Mouse (Mus musculus): ENCODE measurements around the gene Six2.

DNA sequence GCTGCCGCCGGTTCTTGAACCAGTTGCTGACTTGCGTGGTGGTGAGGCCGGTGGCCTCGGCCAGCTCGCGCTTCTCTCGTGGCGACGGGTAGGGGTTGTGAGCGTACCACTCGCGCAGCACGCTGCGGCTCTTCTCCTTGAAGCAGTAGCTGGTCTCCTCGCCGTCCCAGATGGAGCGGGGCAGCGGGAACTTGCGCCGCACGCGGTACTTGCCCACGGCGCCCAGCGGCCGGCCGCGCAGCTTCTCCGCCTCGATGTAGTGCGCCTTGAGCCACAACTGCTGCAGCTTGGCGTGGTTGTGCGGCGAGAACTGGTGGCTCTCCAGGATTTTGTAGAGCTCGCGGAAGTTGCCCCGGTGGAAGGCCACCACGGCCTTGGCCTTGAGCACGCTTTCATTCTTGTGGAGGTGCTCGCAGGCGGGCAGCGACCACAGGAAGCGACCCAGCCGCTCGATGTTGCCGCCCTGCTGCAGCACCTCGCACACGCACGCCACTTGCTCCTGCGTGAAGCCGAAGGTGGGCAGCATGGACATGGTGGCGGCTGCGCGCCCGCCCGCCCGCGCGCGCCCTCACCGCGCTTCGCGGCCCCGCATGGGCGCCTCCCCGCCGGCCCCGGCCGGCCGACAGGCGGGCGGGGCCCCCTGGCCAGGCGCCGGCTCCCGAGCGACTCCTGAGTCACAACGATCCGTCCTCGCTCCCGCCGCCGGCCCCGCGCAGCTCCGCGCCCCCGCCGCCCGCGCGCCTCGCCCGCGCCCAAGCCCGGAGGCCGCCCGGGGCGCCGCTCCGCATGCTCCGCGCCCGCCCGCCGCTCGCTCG lies 446 bp downstream of the Six2 start:
- TF ChIP-seq POLR2A (IDR thresholded peaks at IDR 0.05; ENCODE audit: borderline replicate concordance, extremely low read depth, low read depth, low read length) (no peak), CTCF (IDR thresholded peaks at IDR 0.05; ENCODE audit: insufficient read depth, low read length) (no peak)
